Mouse (Mus musculus) layer of hippocampus, postnatal 10 days (tissue): ENCODE results near the gene Gm27179. TPM values are rescaled to one million over a fixed set of nuclear protein-coding genes. Genes with fewer than 3 reads are reported as not detected.
"Not testable (repeated sequence)": the region's sequence is repeated elsewhere in the genome, so short reads cannot be mapped to it uniquely, and the experiment has no call there.

Experiments used
- DNase-seq, 2 experiments: peaks; one replicate each; pipeline ENCODE4 v3.0.0; 2021; ENCODE audit warnings: low spot score in 2 of 2
- total RNA-seq, 2 experiments: library from RNA; stranded (reverse); gene quantifications; 2 replicates each; pipeline ENCODE4 v1.2.3; 2021

Gene Gm27179
- total RNA-seq, 2 experiments from 2014 or later: not detected

DNA sequence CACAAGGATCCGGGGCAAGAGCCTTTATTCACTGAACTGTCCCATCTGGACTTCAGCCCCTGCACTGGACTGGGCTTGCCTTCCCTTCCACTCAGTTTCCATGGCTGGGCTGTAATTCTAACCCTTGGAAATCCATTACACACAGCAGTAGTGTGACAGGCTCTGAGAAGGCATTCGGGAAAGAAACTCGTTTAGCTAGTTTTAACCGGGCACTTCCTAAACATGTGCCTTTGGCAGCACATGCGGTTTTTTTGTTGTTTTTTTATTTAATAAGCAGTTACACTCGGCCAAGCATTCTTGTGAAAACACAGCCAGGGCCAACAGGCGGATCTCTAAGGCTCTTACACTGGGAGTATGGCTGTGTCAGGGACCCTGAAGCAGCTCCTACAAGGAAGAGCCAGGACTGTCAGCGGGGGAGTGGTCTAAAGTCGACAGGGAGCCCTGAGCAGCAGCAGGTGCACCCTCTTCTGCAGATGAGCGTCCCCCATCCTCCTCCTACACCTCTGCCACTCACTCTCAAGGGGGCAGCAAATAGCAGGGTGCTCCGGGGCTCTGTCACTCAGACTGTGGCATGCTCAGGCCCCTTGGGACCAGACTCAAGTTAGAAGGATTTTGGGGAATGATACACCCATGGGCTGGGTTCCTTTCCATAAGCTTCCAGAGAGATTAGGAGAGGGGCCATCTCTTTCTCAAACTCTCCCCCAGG, 38.3 kb downstream of the Gm27179 start:
- DNase-seq: not testable (repeated sequence)

DNA sequence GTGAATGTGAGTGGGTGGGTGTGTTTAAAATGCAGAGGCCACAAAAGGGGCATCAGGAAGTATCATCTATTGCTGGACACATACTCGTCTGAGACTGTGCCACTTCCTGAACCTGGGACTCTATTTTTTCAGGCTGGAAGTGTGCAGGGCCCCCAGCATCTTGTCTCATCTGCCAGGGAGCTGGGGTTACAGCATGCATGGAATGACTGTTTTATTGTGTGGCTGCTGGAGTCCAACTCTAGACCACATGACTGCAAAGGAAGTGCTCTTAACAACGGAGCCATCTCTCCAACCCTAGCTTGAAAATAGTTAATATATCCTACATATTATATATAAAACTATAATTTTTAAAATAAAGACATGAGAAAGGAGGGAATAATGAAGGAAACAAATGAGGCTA, 39.0 kb downstream of the Gm27179 start:
- not testable (repeated sequence) for DNase-seq

- DNase-seq: not testable (repeated sequence)
These were observed 42.1 kb downstream of the Gm27179 start for GRCm38 (mm10) chr14:69470122-69470708.

- DNase-seq: not testable (repeated sequence)
These were observed 44.6 kb downstream of the Gm27179 start for GRCm38 (mm10) chr14:69467612-69468366.

DNA sequence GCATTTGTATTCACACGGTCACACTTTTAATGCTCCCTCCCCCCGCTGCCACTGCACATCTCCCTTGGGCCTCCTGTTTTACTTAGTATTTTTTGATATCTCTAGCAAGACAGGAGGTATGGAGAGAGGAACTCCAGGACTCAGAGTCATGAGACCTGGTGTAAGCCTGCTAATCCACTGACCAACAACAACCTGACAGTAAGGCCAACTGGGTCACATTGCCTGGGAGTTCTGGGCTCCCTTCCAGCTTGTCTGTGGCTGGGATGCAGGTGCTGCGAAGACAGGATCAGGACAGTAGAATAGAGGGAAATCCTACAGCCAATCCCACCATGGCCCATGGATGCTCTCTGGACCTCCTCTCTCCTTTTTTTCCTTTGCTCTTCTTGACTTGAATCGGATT, 47.9 kb downstream of the Gm27179 start:
- DNase-seq: not testable (repeated sequence)

Other genes with a start within 250 kb of the Gm27179 start
- gene Synb, start 218.2 kb downstream of the Gm27179 start, total RNA-seq: under 1 TPM in 1 of 2 experiments, not detected in 1; 0.07 TPM
- 1 to 10 TPM; 4.4 to 7.7 TPM for gene Gm16867, start 9.2 kb downstream of the Gm27179 start, total RNA-seq
- gene Entpd4b, start 42.9 kb upstream of the Gm27179 start, total RNA-seq: 10 to 100 TPM; 29.9 to 30.4 TPM